Mouse (Mus musculus): Measurements from ENCODE around the gene Oas1a. TPM values are rescaled to one million over a fixed set of nuclear protein-coding genes. Genes with fewer than 3 reads are reported as not detected.
"Not testable (repeated sequence)": the region's sequence is repeated elsewhere in the genome, so short reads cannot be mapped to it uniquely, and the experiment has no call there.

The Oas1a gene
- polyA plus RNA-seq, 1 experiment from 2014 or later: 0.82 TPM

DNA sequence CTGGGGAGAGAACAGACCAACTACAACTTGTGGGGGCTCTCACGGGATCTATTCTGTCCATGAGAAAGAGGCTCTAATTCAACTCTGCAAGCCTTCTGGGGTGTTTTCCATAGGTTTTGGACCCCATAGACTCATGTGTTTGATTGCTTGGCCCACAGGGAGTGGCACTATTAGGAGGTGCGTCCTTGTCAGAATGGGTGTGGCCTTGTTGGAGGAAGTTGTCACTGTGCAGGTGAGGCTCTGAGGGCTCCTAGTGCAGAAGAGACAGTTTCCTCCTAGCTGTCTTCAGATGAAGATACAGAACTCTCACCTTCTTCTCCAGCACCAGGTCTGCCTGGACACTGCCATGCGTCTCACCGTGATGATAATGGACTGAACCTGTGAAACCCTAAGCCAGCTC lies 17.2 kb upstream of the Oas1a start:
- WGBS: 92% methylated on average over 4 of the region's 4 CpGs
- H3K27me3 ChIP-seq (ENCODE audit: control insufficient read depth, insufficient read depth, low read length); H3K4me3 ChIP-seq (replicated peaks; ENCODE audit: low read length); H3K9me3 ChIP-seq (ENCODE audit: control insufficient read depth, low read length); DNase-seq (ENCODE audit: low spot score); H3K4me1 ChIP-seq (replicated peaks; ENCODE audit: control insufficient read depth, insufficient read depth, low read length); H3K4me2 ChIP-seq (replicated peaks); H3K36me3 ChIP-seq (replicated peaks; ENCODE audit: control insufficient read depth, insufficient read depth); H3K9ac ChIP-seq; H3K27ac ChIP-seq; ATAC-seq (ENCODE audit: low FRiP score): not testable (repeated sequence)

- ATAC-seq (ENCODE audit: low FRiP score) (no peak), DNase-seq (ENCODE audit: low spot score) (no peak)
- Histone ChIP-seq H3K36me3 (replicated peaks; ENCODE audit: control insufficient read depth, insufficient read depth) (no peaks in the 10 kb centered on the region), H3K4me2 (replicated peaks) (no peak overlapping the region), H3K27ac (no peak overlapping the region), H3K4me1 (replicated peaks; ENCODE audit: control insufficient read depth, insufficient read depth, low read length) (no peaks in the 10 kb centered on the region), H3K9ac (no peak overlapping the region), H3K4me3 (replicated peaks; ENCODE audit: low read length) (no peak overlapping the region), H3K9me3 (ENCODE audit: control insufficient read depth, low read length) (no peaks in the 10 kb centered on the region), H3K27me3 (ENCODE audit: control insufficient read depth, insufficient read depth, low read length) (no peaks in the 10 kb centered on the region)
- 87% methylated on average over 4 of the region's 4 CpGs for WGBS
Observed at GRCm38 (mm10) chr5:120923969-120924368, 16.6 kb upstream of the Oas1a start.

GRCm38 (mm10) chr5:120920296-120920695 lies 13.0 kb upstream of the Oas1a start:
- DNase-seq (ENCODE audit: low spot score) (no peak), ATAC-seq (ENCODE audit: low FRiP score) (no peak)
- Histone ChIP-seq H3K9ac (no peak overlapping the region), H3K4me1 (replicated peaks; ENCODE audit: control insufficient read depth, insufficient read depth, low read length) (no peaks in the 10 kb centered on the region), H3K9me3 (ENCODE audit: control insufficient read depth, low read length) (no peaks in the 10 kb centered on the region), H3K27me3 (ENCODE audit: control insufficient read depth, insufficient read depth, low read length) (no peaks in the 10 kb centered on the region), H3K4me3 (replicated peaks; ENCODE audit: low read length) (no peak overlapping the region), H3K36me3 (replicated peaks; ENCODE audit: control insufficient read depth, insufficient read depth) (no peaks in the 10 kb centered on the region), H3K27ac (no peak overlapping the region), H3K4me2 (replicated peaks) (no peak overlapping the region)
- 80% methylated on average over 3 of the region's 3 CpGs for WGBS

DNA sequence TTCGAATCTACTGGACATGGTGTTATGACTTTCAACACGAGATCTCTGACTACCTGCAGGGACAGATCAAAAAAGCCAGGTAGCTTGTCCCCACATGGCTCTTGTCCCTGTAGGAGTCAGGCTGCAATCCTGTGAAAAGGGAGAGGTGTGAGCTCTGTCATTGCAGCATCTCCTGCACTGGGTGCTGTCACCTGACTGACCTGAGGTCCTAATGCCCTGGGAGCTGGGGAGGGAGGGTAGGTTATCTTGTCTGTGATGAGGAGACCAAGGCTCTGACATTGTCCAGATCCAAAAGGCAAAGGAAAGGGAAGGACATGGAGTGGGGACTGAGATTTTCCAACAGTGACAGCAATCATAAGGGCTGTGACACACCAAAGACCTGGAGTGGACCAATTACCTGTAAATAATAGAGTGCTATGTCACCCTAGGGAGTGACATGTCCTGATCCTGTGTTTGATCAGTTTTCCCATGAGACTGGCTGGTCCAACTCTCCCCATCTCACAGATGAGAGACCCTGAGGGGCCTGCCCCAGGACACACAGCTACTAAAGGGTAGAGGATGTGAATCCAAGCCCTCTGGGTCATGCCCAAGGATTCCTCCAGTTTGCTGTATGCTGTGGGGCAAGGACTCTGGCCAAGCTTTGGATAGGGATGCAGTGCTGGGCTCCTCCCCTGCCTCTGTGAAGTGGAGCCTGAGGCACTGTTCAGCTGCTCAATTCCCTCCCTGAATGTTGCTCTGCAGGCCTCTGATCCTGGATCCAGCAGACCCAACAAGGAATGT lies 12.0 kb upstream of the Oas1a start:
- not testable (repeated sequence) for ATAC-seq (ENCODE audit: low FRiP score); H3K36me3 ChIP-seq (replicated peaks; ENCODE audit: control insufficient read depth, insufficient read depth); H3K9ac ChIP-seq; H3K4me1 ChIP-seq (replicated peaks; ENCODE audit: control insufficient read depth, insufficient read depth, low read length); H3K9me3 ChIP-seq (ENCODE audit: control insufficient read depth, low read length); DNase-seq (ENCODE audit: low spot score); H3K27ac ChIP-seq; H3K4me2 ChIP-seq (replicated peaks); H3K4me3 ChIP-seq (replicated peaks; ENCODE audit: low read length); H3K27me3 ChIP-seq (ENCODE audit: control insufficient read depth, insufficient read depth, low read length)
- WGBS: 78% methylated on average over 2 of the region's 2 CpGs

DNA sequence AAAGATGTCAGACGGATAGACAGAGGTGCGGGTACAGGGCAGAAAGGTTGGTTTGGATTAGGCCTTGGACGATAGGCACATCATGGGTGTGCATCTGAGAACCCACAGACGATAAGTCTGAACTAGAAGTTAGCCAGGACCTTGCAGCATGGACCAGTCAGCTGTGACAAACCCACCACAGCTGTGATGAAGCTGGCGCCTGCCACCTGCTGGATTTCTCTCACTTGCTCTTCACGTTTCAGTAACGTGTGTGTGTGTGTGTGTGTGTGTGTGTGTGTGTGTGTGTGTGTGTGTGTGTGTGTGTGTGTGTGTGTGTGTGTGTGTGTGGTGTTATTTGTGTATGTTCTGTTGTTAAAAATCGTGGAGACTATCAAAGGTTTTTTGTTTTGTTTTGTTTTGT lies 6.9 kb upstream of the Oas1a start, which contains the start of gene Oas1d:
Oas1d (plus strand) TSS at position 333 of the 400 bp plus-strand sequence.
- ATAC-seq (ENCODE audit: low FRiP score); DNase-seq (ENCODE audit: low spot score): not testable (repeated sequence)
- 52% methylated on average over 8 of the region's 8 CpGs for WGBS

DNA sequence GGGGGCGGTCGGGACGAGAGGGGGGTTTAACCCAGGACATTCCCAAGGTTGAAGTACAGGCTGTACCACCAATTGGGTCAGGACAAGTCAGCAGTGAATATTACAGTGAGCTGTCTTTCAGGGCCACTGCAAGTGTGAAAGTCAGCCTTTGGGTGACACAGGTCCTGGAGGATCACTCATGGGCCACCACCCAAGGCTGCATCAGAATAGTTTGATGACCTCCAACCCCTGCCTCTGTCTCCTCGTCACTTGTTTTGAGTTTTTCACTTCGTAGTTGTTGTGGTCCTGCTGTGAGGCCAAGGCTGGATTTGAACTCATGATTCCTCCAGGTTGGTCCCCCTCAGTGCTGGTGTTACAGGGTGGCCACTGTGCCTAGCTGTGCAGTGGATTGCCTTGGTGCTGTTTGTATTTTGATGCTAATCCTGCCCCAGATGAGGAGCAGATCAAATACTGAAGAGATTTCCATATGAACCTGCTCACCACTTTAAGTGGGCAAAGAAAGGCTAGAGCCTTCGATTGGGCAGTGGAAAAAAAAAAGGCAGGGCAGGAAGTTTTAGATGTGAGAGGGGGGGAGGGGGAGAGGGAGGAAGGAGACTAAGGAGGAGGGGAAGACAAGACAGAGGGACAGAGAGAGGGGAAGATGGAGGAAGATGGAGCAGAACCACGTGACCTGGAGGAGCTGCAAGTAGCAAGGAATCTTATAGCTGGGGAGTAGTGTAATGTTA lies 1.0 kb upstream of the Oas1a start:
- no peak for ATAC-seq (ENCODE audit: low FRiP score)
- no peak for DNase-seq (ENCODE audit: low spot score)
- Histone ChIP-seq H3K4me2 (replicated peaks) (no peak overlapping the region), H3K4me3 (replicated peaks; ENCODE audit: low read length) (no peak overlapping the region), H3K9me3 (ENCODE audit: control insufficient read depth, low read length) (no peaks in the 10 kb centered on the region), H3K36me3 (replicated peaks; ENCODE audit: control insufficient read depth, insufficient read depth) (no peaks in the 10 kb centered on the region), H3K27ac (no peak overlapping the region), H3K4me1 (replicated peaks; ENCODE audit: control insufficient read depth, insufficient read depth, low read length) (no peaks in the 10 kb centered on the region), H3K9ac (no peak overlapping the region), H3K27me3 (ENCODE audit: control insufficient read depth, insufficient read depth, low read length) (no peaks in the 10 kb centered on the region)
- WGBS: 47% methylated on average over 7 of the region's 7 CpGs

More for the DNA sequence above, 6.9 kb upstream of the Oas1a start, which contains the start of gene Oas1d:
- not testable (repeated sequence) for H3K9me3 ChIP-seq (ENCODE audit: control insufficient read depth, low read length); H3K27me3 ChIP-seq (ENCODE audit: control insufficient read depth, insufficient read depth, low read length); H3K36me3 ChIP-seq (replicated peaks; ENCODE audit: control insufficient read depth, insufficient read depth); H3K27ac ChIP-seq; H3K9ac ChIP-seq; H3K4me1 ChIP-seq (replicated peaks; ENCODE audit: control insufficient read depth, insufficient read depth, low read length); H3K4me3 ChIP-seq (replicated peaks; ENCODE audit: low read length); H3K4me2 ChIP-seq (replicated peaks)

- ATAC-seq (ENCODE audit: low FRiP score) (no peak), DNase-seq (ENCODE audit: low spot score) (no peak)
- Histone ChIP-seq H3K36me3 (replicated peaks; ENCODE audit: control insufficient read depth, insufficient read depth) (no peaks in the 10 kb centered on the region), H3K4me2 (replicated peaks) (no peak overlapping the region), H3K4me3 (replicated peaks; ENCODE audit: low read length) (no peak overlapping the region), H3K27ac (no peak overlapping the region), H3K9ac (no peak overlapping the region), H3K4me1 (replicated peaks; ENCODE audit: control insufficient read depth, insufficient read depth, low read length) (no peaks in the 10 kb centered on the region), H3K27me3 (ENCODE audit: control insufficient read depth, insufficient read depth, low read length) (no peaks in the 10 kb centered on the region), H3K9me3 (ENCODE audit: control insufficient read depth, low read length) (0 out of 2 replicates have a peak, but pooled peaks cover 6% of the 10 kb centered on the region)
- 94% methylated on average over 5 of the region's 5 CpGs for whole genome bisulfite sequencing
Observed at GRCm38 (mm10) chr5:120902056-120902455, 5.3 kb downstream of the Oas1a start.

GRCm38 (mm10) chr5:120900666-120901065 lies 6.7 kb downstream of the Oas1a start:
- Histone ChIP-seq H3K4me2 (replicated peaks) (no peak overlapping the region), H3K4me3 (replicated peaks; ENCODE audit: low read length) (no peak overlapping the region), H3K9ac (no peak overlapping the region), H3K27ac (no peak overlapping the region), H3K9me3 (ENCODE audit: control insufficient read depth, low read length) (0 out of 2 replicates have a peak, but pooled peaks cover 6% of the 10 kb centered on the region), H3K36me3 (replicated peaks; ENCODE audit: control insufficient read depth, insufficient read depth) (no peaks in the 10 kb centered on the region), H3K27me3 (ENCODE audit: control insufficient read depth, insufficient read depth, low read length) (no peaks in the 10 kb centered on the region), H3K4me1 (replicated peaks; ENCODE audit: control insufficient read depth, insufficient read depth, low read length) (no peaks in the 10 kb centered on the region)
- ATAC-seq (ENCODE audit: low FRiP score): no peak
- DNase-seq (ENCODE audit: low spot score): no peak
- 67% methylated on average over 1 of the region's 1 CpGs for WGBS

DNA sequence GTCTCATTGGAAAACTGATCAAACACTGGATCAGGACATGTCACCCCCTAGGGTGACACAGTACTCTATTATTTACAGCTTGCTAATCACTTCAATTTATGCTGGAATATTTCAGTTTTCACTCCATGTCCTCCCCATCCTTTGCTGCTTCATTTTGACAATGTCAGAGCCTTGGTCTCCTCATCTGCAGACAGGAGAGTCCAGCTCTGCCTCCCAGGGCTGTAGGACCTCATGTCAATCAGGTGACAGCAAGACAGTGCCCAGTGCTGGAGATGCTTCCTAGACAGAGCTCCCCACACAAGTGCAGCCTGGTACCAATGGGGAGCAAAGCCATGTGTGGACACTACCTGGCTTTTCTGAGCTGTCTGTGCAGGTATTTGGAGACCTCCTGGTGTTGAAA lies 8.6 kb downstream of the Oas1a start:
- Histone ChIP-seq H3K9ac (no peak overlapping the region), H3K4me1 (replicated peaks; ENCODE audit: control insufficient read depth, insufficient read depth, low read length) (no peaks in the 10 kb centered on the region), H3K9me3 (ENCODE audit: control insufficient read depth, low read length) (0 out of 2 replicates have a peak, but pooled peaks cover 6% of the 10 kb centered on the region), H3K36me3 (replicated peaks; ENCODE audit: control insufficient read depth, insufficient read depth) (no peaks in the 10 kb centered on the region), H3K4me2 (replicated peaks) (no peak overlapping the region), H3K27ac (no peak overlapping the region), H3K27me3 (ENCODE audit: control insufficient read depth, insufficient read depth, low read length) (no peaks in the 10 kb centered on the region), H3K4me3 (replicated peaks; ENCODE audit: low read length) (no peak overlapping the region)
- DNase-seq (ENCODE audit: low spot score): no peak
- no peak for ATAC-seq (ENCODE audit: low FRiP score)

Measured in hindbrain, embryonic 14.5 days (tissue).